Mouse (Mus musculus) lung, postnatal 36 days (tissue): ENCODE data around the gene Tlcd1.
"Not testable (repeated sequence)": the region's sequence is repeated elsewhere in the genome, so short reads cannot be mapped to it uniquely, and the experiment has no call there.

Source experiments
- DNase-seq: peaks from one replicate; pipeline ENCODE4 v3.0.0; 2022; ENCODE audit warnings: mixed read lengths

Tlcd1 gene

GRCm38 (mm10) chr11:78177903-78178858 is 1.7 kb downstream of the Tlcd1 start:
- peak; percentile 98 for DNase-seq

GRCm38 (mm10) chr11:78178859-78179437 is 2.4 kb downstream of the Tlcd1 start:
- DNase-seq, result peak; percentile 81

GRCm38 (mm10) chr11:78179438-78179999 is 3.0 kb downstream of the Tlcd1 start:
- DNase-seq, result no peak

GRCm38 (mm10) chr11:78180081-78180761 is 3.7 kb downstream of the Tlcd1 start:
- DNase-seq, result no peak

GRCm38 (mm10) chr11:78181830-78182357 is 5.4 kb downstream of the Tlcd1 start:
- no peak for DNase-seq

GRCm38 (mm10) chr11:78182450-78182849 is 5.9 kb downstream of the Tlcd1 start:
- no peak for DNase-seq

GRCm38 (mm10) chr11:78182961-78183844 is 6.7 kb downstream of the Tlcd1 start, which contains the start of gene Rpl23a:
Rpl23a (minus strand) TSS chr11:78183584.
- DNase-seq, result peak; percentile 93

GRCm38 (mm10) chr11:78183884-78184514 is 7.5 kb downstream of the Tlcd1 start:
- no peak for DNase-seq

GRCm38 (mm10) chr11:78184702-78185101 is 8.2 kb downstream of the Tlcd1 start:
- DNase-seq, result not testable (repeated sequence)

GRCm38 (mm10) chr11:78188331-78189233 is 12.1 kb downstream of the Tlcd1 start, which contains the start of gene Rab34:
Rab34 (plus strand) TSS chr11:78188430.
- DNase-seq, result peak; percentile 67

- DNase-seq, result peak; percentile 63
These were observed 12.9 kb downstream of the Tlcd1 start for GRCm38 (mm10) chr11:78189234-78190040.

- DNase-seq, result no peak
These were observed 13.5 kb downstream of the Tlcd1 start for GRCm38 (mm10) chr11:78190041-78190440.

- no peak for DNase-seq
These were observed 16.6 kb downstream of the Tlcd1 start, which contains the start of gene Proca1 for GRCm38 (mm10) chr11:78193113-78193512. Proca1 (plus strand) TSS chr11:78193392.

GRCm38 (mm10) chr11:78194411-78195100 is 18.0 kb downstream of the Tlcd1 start:
- peak; percentile 88 for DNase-seq

GRCm38 (mm10) chr11:78195101-78195863 is 18.8 kb downstream of the Tlcd1 start:
- DNase-seq, result no peak

GRCm38 (mm10) chr11:78202372-78202771 is 25.9 kb downstream of the Tlcd1 start:
- DNase-seq, result no peak

- DNase-seq, result no peak
These were observed 27.8 kb downstream of the Tlcd1 start for GRCm38 (mm10) chr11:78204287-78204686.
